Mouse (Mus musculus): ENCODE measurements around the gene Atg9b. TPM values are rescaled to one million over a fixed set of nuclear protein-coding genes. Genes with fewer than 3 reads are reported as not detected.

The Atg9b gene
- polyA plus RNA-seq, 1 experiment from 2014 or later = 1.9 TPM

DNA sequence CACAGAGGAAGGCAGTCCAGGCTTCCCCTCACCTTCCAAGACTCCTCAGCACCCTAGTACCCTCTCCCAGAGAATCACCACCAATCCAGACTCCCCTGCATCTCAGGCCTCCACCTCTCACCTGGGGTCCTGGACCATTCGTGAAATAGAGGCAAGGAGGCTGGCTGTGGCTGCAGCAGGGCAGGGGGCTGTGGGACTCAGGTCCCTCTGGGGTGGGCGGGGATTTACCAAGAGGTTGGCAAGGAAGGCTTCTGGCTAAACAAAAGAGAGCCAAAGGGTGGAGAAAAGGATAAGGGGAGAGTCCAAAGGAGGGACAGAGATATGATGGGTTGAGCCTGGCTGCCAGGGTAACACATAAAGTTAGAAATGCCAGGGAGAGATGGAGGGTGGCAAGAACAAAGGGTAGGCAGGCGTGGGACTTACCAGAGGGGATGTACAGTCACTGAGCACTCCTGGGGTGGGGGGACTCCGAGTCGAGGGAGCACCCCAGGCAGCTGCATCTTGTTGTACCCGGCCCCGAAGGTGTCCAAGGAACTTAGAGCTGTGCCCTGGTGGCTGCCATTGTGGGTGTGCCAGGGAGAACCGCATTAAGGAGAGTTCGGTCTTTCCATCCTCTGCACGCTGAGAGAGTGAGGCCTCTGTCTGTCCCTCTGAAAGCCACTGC lies 5.9 kb downstream of the Atg9b start:
- Histone ChIP-seq H3K27me3 (replicated peaks; ENCODE audit: control insufficient read depth, insufficient read depth, low read length) (peaks cover 36% of the 10 kb centered on the region), H3K4me2 (ENCODE audit: low read length) (no peak overlapping the region), H3K4me3 (replicated peaks; ENCODE audit: low read length) (no peak overlapping the region), H3K36me3 (ENCODE audit: control insufficient read depth, insufficient read depth) (no peaks in the 10 kb centered on the region), H3K27ac (ENCODE audit: low read length) (no peak overlapping the region), H3K4me1 (replicated peaks; ENCODE audit: control insufficient read depth, insufficient read depth, low read length) (peaks cover 33% of the 10 kb centered on the region), H3K9me3 (ENCODE audit: control insufficient read depth, low read length) (no peaks in the 10 kb centered on the region), H3K9ac (replicated peaks; ENCODE audit: low read depth, low read length) (no peak overlapping the region)
- WGBS = 80% methylated on average over 10 of the region's 10 CpGs
- no peak for ATAC-seq

DNA sequence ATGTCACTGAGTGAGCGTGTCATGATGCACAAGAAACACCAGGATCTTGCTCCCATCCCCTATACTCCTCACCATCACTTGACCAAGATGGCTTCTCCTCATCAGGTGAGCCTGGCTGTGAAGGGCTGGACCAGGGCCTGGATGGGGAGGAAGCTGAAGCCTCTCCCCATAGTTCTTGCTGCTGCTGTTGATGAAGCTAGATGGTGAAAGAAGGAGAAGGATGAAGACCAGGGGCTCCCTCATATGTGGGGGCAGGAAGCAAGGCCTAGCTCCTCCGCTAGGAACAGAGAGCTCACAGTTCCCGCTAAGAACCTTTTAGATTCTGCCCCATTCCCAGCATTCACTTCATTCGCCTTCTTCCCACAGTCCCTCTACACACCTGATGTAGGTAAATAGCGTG lies 6.6 kb downstream of the Atg9b start:
- 89% methylated on average over 5 of the region's 5 CpGs for WGBS
- Histone ChIP-seq H3K4me2 (ENCODE audit: low read length) (no peak overlapping the region), H3K4me3 (replicated peaks; ENCODE audit: low read length) (no peak overlapping the region), H3K9ac (replicated peaks; ENCODE audit: low read depth, low read length) (no peak overlapping the region), H3K4me1 (replicated peaks; ENCODE audit: control insufficient read depth, insufficient read depth, low read length) (peaks cover 33% of the 10 kb centered on the region), H3K36me3 (ENCODE audit: control insufficient read depth, insufficient read depth) (no peaks in the 10 kb centered on the region), H3K9me3 (ENCODE audit: control insufficient read depth, low read length) (no peaks in the 10 kb centered on the region), H3K27me3 (replicated peaks; ENCODE audit: control insufficient read depth, insufficient read depth, low read length) (peaks cover 34% of the 10 kb centered on the region), H3K27ac (ENCODE audit: low read length) (no peak overlapping the region)
- ATAC-seq = no peak

DNA sequence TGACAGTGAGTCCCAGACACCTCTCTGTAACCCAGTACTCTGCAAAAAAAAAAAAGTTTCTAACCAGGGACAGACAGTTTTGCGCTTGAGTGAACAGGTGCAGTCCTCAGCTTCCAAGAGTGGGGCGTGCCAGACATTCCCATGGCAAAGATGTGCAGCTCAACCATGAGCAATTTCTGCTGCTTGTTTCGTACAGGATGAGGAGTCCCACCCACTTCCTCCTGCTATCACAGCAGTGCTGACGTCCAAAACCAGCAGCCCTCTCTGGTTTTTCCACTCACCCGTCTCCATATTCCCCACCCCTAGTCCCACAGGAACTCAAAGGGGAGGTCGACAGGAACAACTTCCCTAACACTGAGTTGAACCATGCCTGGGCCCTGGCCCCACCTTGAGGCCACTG lies 7.5 kb downstream of the Atg9b start:
- H3K4me2 ChIP-seq (ENCODE audit: low read length) = no peak overlapping the region; the same call in 1 of the 2 replicates
- ATAC-seq = no peak
- H3K36me3 ChIP-seq (ENCODE audit: control insufficient read depth, insufficient read depth) = no peaks in the 10 kb centered on the region
- peaks cover 34% of the 10 kb centered on the region for H3K27me3 ChIP-seq (replicated peaks; ENCODE audit: control insufficient read depth, insufficient read depth, low read length)
- 61% methylated on average over 6 of the region's 6 CpGs for WGBS
- peaks cover 33% of the 10 kb centered on the region for H3K4me1 ChIP-seq (replicated peaks; ENCODE audit: control insufficient read depth, insufficient read depth, low read length)
- H3K27ac ChIP-seq (ENCODE audit: low read length) = no peak overlapping the region
- H3K4me3 ChIP-seq (replicated peaks; ENCODE audit: low read length) = no peak overlapping the region
- H3K9me3 ChIP-seq (ENCODE audit: control insufficient read depth, low read length) = no peaks in the 10 kb centered on the region
- H3K9ac ChIP-seq (replicated peaks; ENCODE audit: low read depth, low read length) = no peak overlapping the region

DNA sequence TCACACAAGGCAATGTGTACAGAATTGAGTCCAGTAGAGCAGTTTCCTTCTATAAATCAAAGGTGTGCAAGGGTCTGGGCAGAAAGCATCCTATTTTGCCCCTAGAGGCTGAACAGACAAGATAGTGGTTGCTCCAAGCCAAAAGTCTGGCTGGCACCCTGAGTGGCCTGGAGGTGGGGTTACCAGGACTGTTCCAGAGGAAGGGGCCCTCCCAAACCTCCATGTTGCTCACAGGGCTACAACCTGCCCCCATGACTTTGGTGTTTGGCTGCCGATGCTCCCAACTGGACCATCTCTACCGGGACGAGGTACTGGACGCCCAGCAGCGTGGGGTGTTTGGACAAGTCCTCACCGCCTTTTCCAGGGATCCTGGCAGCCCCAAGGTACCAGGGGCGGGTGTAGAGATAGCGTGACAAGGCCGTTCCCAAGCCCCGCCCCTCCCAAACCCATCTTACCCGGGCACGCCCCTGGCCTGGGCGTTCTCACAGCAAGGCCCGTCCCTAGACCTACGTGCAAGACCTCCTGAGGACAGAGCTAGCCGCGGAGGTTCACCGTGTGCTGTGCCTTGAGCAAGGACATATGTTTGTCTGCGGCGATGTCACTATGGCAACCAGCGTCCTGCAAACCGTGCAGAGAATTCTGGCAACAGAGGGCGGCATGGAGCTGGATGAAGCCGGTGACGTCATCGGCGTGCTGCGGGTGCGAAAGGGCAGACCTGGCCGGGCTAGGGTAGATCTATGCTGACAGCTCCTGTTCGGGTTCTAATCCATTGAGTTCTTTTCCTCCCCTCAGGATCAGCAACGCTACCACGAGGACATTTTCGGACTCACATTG lies 8.7 kb downstream of the Atg9b start:
- peak overlapping the region; percentile 75 for H3K9ac ChIP-seq (replicated peaks; ENCODE audit: low read depth, low read length)
- H3K9me3 ChIP-seq (ENCODE audit: control insufficient read depth, low read length) = no peaks in the 10 kb centered on the region
- no peaks in the 10 kb centered on the region for H3K36me3 ChIP-seq (ENCODE audit: control insufficient read depth, insufficient read depth)
- H3K4me3 ChIP-seq (replicated peaks; ENCODE audit: low read length) = peak overlapping the region; percentile 66
- H3K4me2 ChIP-seq (ENCODE audit: low read length) = peak overlapping the region; percentile 79
- peaks cover 31% of the 10 kb centered on the region for H3K4me1 ChIP-seq (replicated peaks; ENCODE audit: control insufficient read depth, insufficient read depth, low read length)
- peaks cover 25% of the 10 kb centered on the region for H3K27me3 ChIP-seq (replicated peaks; ENCODE audit: control insufficient read depth, insufficient read depth, low read length)
- peak overlapping the region; percentile 53 for H3K27ac ChIP-seq (ENCODE audit: low read length)
- peak; percentile 80 for ATAC-seq
- under 1% methylated on average over 34 of the region's 34 CpGs for WGBS

DNA sequence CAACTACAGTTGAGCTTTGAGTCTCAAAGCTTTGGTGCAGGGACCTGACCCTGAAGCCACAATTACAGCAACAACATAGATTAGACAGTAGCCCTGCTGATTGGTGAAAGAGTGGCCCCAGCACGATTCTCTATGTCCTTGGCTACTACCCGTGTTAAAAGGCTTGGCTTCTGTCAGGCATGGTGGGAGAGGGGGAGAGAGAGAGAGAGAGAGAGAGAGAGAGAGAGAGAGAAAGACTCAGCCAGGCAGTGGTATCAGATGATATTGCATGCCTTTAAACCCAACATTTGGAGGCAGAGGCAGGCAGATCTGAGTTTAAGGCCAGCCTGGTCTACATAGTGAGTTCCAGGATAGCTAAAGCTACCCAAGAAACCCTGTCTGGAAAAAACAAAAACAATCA lies 10.0 kb downstream of the Atg9b start:
- Histone ChIP-seq H3K4me3 (replicated peaks; ENCODE audit: low read length) (no peak overlapping the region), H3K4me2 (ENCODE audit: low read length) (no peak overlapping the region), H3K9me3 (ENCODE audit: control insufficient read depth, low read length) (no peaks in the 10 kb centered on the region), H3K9ac (replicated peaks; ENCODE audit: low read depth, low read length) (no peak overlapping the region), H3K36me3 (ENCODE audit: control insufficient read depth, insufficient read depth) (no peaks in the 10 kb centered on the region), H3K27ac (ENCODE audit: low read length) (no peak overlapping the region), H3K4me1 (replicated peaks; ENCODE audit: control insufficient read depth, insufficient read depth, low read length) (peaks cover 19% of the 10 kb centered on the region), H3K27me3 (replicated peaks; ENCODE audit: control insufficient read depth, insufficient read depth, low read length) (peaks cover 15% of the 10 kb centered on the region)
- no peak for ATAC-seq
- 52% methylated on average over 2 of the region's 2 CpGs for WGBS

DNA sequence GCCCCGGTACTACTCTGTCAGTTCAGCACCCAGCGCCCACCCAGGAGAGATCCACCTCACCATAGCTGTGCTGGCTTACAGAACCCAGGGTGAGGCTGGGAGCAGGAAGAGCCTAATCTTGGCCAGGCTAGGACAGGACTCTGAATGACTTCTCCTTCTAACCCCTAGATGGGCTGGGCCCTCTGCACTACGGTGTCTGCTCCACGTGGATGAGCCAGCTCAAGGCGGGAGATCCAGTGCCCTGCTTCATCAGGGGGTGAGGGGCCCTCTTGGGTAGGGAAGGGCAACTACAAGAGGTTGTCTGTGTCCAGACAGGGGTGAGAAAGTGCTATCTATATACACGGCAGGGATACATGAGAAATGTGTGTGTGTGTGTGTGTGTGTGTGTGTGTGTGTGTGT lies 10.5 kb downstream of the Atg9b start:
- Histone ChIP-seq H3K9me3 (ENCODE audit: control insufficient read depth, low read length) (no peaks in the 10 kb centered on the region), H3K36me3 (ENCODE audit: control insufficient read depth, insufficient read depth) (no peaks in the 10 kb centered on the region), H3K9ac (replicated peaks; ENCODE audit: low read depth, low read length) (no peak overlapping the region), H3K27me3 (replicated peaks; ENCODE audit: control insufficient read depth, insufficient read depth, low read length) (peaks cover 10% of the 10 kb centered on the region), H3K4me2 (ENCODE audit: low read length) (no peak overlapping the region), H3K4me1 (replicated peaks; ENCODE audit: control insufficient read depth, insufficient read depth, low read length) (peaks cover 17% of the 10 kb centered on the region), H3K4me3 (replicated peaks; ENCODE audit: low read length) (no peak overlapping the region), H3K27ac (ENCODE audit: low read length) (no peak overlapping the region)
- ATAC-seq = no peak
- 87% methylated on average over 6 of the region's 6 CpGs for WGBS

DNA sequence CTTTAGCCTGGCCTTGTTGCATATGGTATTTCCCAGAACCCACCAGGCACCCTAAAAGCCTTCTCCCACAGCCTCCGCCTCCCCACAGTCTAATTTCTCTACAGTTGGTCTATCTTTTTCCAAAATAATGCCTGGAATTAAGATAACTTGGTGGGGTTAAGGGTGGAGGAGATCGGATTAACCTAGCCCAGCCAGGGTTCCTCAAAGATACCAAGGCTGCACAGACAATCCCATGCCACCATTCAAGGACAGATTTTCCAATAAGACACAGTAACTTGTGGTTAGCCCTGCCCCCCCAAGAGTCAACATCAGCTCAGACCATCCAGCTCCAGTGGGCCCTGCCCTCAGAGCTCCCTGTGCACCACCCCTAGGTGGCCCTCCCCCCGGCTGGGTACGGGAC lies 11.4 kb downstream of the Atg9b start:
- Histone ChIP-seq H3K9me3 (ENCODE audit: control insufficient read depth, low read length) (no peaks in the 10 kb centered on the region), H3K27ac (ENCODE audit: low read length) (no peak overlapping the region), H3K36me3 (ENCODE audit: control insufficient read depth, insufficient read depth) (no peaks in the 10 kb centered on the region), H3K4me2 (ENCODE audit: low read length) (no peak overlapping the region), H3K9ac (replicated peaks; ENCODE audit: low read depth, low read length) (no peak overlapping the region), H3K4me3 (replicated peaks; ENCODE audit: low read length) (no peak overlapping the region), H3K4me1 (replicated peaks; ENCODE audit: control insufficient read depth, insufficient read depth, low read length) (peaks cover 17% of the 10 kb centered on the region), H3K27me3 (replicated peaks; ENCODE audit: control insufficient read depth, insufficient read depth, low read length) (peaks cover 3% of the 10 kb centered on the region)
- ATAC-seq = no peak
- WGBS = 92% methylated on average over 4 of the region's 4 CpGs

DNA sequence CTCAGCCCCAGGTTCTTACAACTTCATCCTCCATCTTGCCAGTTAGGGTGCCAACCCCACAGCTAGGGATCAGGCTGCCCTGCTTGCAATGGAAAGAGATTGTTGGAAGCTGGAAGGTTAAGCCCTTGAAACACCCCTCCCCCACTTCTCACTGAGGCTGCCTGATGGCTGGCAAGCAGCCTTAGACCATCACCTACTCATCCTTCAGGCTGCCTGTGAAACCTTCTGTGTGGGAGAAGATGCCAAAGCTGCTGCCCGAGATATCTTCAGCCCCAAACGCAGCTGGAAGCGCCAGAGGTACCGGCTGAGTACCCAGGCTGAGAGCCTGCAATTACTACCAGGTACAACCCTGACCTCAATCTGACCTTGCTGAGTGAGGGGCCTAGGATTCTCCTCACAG lies 12.4 kb downstream of the Atg9b start:
- whole genome bisulfite sequencing = 78% methylated on average over 4 of the region's 4 CpGs

DNA sequence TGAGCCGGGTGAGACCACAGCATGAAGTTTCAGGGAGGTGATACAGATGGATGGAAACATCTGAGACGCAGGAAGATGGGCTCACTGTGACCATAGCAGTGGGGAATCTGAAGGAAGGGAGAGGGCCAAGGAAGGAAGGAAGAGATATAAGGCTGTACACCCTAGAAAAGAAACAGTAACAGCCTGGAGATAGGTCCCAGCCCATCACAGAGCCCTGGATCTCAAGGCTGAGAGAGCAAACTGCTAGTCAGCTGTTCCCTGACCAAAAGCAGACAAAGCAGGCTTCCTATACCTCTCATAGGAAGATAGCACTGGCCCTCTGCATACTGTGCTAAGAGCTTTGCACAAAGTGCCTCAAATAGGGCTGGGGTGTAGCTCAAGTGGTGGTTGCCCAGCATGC lies 13.2 kb downstream of the Atg9b start:
- Histone ChIP-seq H3K9me3 (ENCODE audit: control insufficient read depth, low read length) (no peaks in the 10 kb centered on the region), H3K9ac (replicated peaks; ENCODE audit: low read depth, low read length) (no peak overlapping the region), H3K27me3 (replicated peaks; ENCODE audit: control insufficient read depth, insufficient read depth, low read length) (no peaks in the 10 kb centered on the region), H3K4me3 (replicated peaks; ENCODE audit: low read length) (no peak overlapping the region), H3K27ac (ENCODE audit: low read length) (no peak overlapping the region), H3K4me2 (ENCODE audit: low read length) (no peak overlapping the region), H3K36me3 (ENCODE audit: control insufficient read depth, insufficient read depth) (no peaks in the 10 kb centered on the region), H3K4me1 (replicated peaks; ENCODE audit: control insufficient read depth, insufficient read depth, low read length) (peaks cover 18% of the 10 kb centered on the region)
- WGBS = 68% methylated on average over 2 of the region's 2 CpGs
- no peak for ATAC-seq

More for the DNA sequence above, 12.4 kb downstream of the Atg9b start:
- no peak overlapping the region for H3K4me2 ChIP-seq (ENCODE audit: low read length)
- no peak overlapping the region for H3K9ac ChIP-seq (replicated peaks; ENCODE audit: low read depth, low read length)
- no peak overlapping the region for H3K27ac ChIP-seq (ENCODE audit: low read length)
- H3K9me3 ChIP-seq (ENCODE audit: control insufficient read depth, low read length) = no peaks in the 10 kb centered on the region
- ATAC-seq = no peak
- H3K4me1 ChIP-seq (replicated peaks; ENCODE audit: control insufficient read depth, insufficient read depth, low read length) = peaks cover 20% of the 10 kb centered on the region
- H3K36me3 ChIP-seq (ENCODE audit: control insufficient read depth, insufficient read depth) = no peaks in the 10 kb centered on the region
- no peak overlapping the region for H3K4me3 ChIP-seq (replicated peaks; ENCODE audit: low read length)
- H3K27me3 ChIP-seq (replicated peaks; ENCODE audit: control insufficient read depth, insufficient read depth, low read length) = no peaks in the 10 kb centered on the region

All from forebrain, embryonic 16.5 days (tissue).